Mouse (Mus musculus): ENCODE results near the gene Acox1.

GRCm38 (mm10) chr11:116215991-116216390, 17.1 kb upstream of the Acox1 start:
- TF ChIP-seq GATA1 (IDR thresholded peaks at IDR 0.05; ENCODE audit: borderline replicate concordance, low read length): no peak
- TF ChIP-seq FLI1 (IDR thresholded peaks at IDR 0.05; ENCODE audit: low read length): no peak

Data from megakaryocyte, embryonic 14.5 days (primary cell).